Mouse (Mus musculus): ENCODE measurements around the gene Exog. TPM values are rescaled to one million over a fixed set of nuclear protein-coding genes. Genes with fewer than 3 reads are reported as not detected.

The Exog gene
- polyA plus RNA-seq, 1 experiment from 2014 or later, result 6.9 TPM

DNA sequence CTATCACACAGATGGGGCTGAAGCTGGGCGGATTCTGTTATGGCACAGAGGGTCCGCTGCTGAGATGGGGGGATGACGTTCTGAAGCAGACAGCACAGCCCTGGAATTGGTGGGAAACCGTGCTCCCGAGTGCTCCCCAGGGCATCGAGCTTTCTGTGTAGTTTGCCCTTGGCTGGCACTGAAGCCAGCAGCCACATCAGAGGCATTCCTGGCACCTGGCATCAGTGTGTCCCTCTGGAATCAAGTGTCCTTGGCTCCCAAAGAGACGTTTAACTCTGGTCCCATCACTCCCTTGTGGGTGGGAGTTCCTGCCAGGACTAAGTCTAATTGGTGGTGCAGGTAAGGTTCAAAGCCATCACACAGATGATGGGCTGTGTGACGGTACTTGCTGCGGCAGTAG lies 51.6 kb downstream of the Exog start:
- Histone ChIP-seq H3K9me3 (ENCODE audit: low read length) (no peaks in the 10 kb centered on the region), H3K36me3 (ENCODE audit: insufficient read depth, low read length) (no peaks in the 10 kb centered on the region), H3K4me2 (replicated peaks; ENCODE audit: low read depth, low read length) (no peak overlapping the region), H3K4me1 (ENCODE audit: insufficient read depth, low read depth, low read length) (no peaks in the 10 kb centered on the region), H3K27ac (ENCODE audit: low read length) (no peak overlapping the region), H3K27me3 (replicated peaks; ENCODE audit: insufficient read depth, low read length) (no peaks in the 10 kb centered on the region), H3K4me3 (ENCODE audit: low read depth, low read length) (no peak overlapping the region), H3K9ac (replicated peaks; ENCODE audit: low read depth) (no peak overlapping the region)
- DNase-seq (ENCODE audit: low spot score) (no peak), ATAC-seq (no peak)
- TF ChIP-seq EP300 (IDR thresholded peaks at IDR 0.05) (no peak), CTCF (IDR thresholded peaks at IDR 0.05) (no peak)
- WGBS, result 79% methylated on average over 9 of the region's 9 CpGs

DNA sequence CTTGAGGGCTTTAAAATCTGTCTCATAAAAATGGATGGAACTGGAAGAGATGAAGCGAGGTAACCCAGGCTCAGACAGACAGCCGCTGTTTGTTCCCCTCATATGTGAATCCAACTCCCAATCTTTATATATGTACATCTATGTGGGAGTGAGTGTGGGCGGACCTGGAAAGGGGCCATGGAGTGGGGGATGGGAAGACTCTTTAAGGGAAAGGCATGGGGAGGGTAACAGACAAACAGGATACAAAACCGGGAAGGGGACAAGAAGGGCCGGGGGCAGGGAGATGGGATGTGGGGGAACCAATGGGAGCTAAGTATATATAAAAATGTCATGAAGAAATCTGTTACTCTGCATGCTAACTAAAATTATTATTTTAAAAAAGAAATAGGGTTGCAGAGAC lies 52.2 kb downstream of the Exog start:
- DNase-seq (ENCODE audit: low spot score) (no peak), ATAC-seq (no peak)
- H3K27me3 ChIP-seq (replicated peaks; ENCODE audit: insufficient read depth, low read length), result no peaks in the 10 kb centered on the region
- H3K9me3 ChIP-seq (ENCODE audit: low read length), result no peaks in the 10 kb centered on the region
- H3K4me1 ChIP-seq (ENCODE audit: insufficient read depth, low read depth, low read length), result no peaks in the 10 kb centered on the region
- WGBS, result 38% methylated on average over 5 of the region's 5 CpGs
- no peak overlapping the region for H3K4me2 ChIP-seq (replicated peaks; ENCODE audit: low read depth, low read length)
- no peak overlapping the region for H3K27ac ChIP-seq (ENCODE audit: low read length)
- H3K9ac ChIP-seq (replicated peaks; ENCODE audit: low read depth), result no peak overlapping the region
- no peaks in the 10 kb centered on the region for H3K36me3 ChIP-seq (ENCODE audit: insufficient read depth, low read length)
- TF ChIP-seq CTCF (IDR thresholded peaks at IDR 0.05), result no peak
- no peak for TF ChIP-seq EP300 (IDR thresholded peaks at IDR 0.05)
- no peak overlapping the region for H3K4me3 ChIP-seq (ENCODE audit: low read depth, low read length)

DNA sequence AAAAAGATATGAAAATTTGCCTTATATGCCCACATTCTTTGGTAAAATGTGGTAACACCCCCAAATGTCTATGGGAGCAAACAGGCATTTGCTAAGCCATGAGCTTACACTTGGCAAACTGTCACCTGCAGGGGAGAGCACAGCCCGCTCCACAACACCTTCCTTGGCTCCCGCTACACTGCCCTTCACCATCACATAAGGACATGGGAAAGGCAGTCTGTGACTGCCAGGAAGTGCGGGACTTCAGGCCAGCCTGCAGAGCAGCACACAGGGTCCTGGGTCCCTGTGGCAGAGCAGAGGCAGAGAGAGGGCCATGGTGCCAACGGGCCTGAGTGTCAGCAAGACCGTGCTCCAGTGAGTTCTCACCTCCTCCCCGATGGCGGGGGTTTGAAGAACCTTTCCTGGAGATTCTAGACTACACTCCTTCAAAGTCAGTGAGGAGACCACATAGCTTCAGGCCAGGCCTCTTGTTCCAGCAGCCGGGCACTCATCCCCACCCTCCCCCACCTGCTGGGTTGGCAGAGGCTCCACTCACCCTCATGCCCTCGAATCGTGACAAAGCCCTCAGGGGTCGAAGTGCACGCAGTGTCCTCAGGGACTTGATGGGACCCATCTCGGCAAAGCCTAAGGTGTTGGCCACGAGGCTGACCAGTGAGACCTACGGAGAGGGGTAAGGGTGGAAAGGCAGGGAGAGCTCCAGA lies 53.0 kb downstream of the Exog start:
- Histone ChIP-seq H3K4me1 (ENCODE audit: insufficient read depth, low read depth, low read length) (no peaks in the 10 kb centered on the region), H3K9ac (replicated peaks; ENCODE audit: low read depth) (no peak overlapping the region), H3K4me3 (ENCODE audit: low read depth, low read length) (no peak overlapping the region), H3K4me2 (replicated peaks; ENCODE audit: low read depth, low read length) (no peak overlapping the region), H3K27me3 (replicated peaks; ENCODE audit: insufficient read depth, low read length) (no peaks in the 10 kb centered on the region), H3K9me3 (ENCODE audit: low read length) (no peaks in the 10 kb centered on the region), H3K36me3 (ENCODE audit: insufficient read depth, low read length) (no peaks in the 10 kb centered on the region), H3K27ac (ENCODE audit: low read length) (no peak overlapping the region)
- 81% methylated on average over 15 of the region's 15 CpGs for WGBS
- DNase-seq (ENCODE audit: low spot score), result no peak
- TF ChIP-seq CTCF (IDR thresholded peaks at IDR 0.05) (no peak), EP300 (IDR thresholded peaks at IDR 0.05) (no peak)
- ATAC-seq, result no peak

DNA sequence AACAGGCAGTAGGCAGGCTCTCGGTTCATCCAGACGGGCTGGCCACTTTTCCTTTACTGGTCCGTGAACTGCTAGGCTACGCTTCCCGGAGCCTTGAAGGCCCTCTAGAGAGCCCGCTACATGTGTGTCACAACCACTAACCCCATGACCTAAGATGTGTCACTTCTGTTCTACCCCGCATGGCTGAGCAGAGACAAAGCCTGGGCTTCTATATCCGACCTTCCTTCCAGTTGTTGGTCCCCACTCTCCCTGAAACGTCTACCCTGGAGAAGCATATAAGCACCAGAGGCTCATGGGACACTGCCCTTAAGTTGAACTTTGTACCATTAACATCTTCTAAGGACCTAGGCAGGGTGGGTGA lies 53.5 kb downstream of the Exog start:
- H3K4me3 ChIP-seq (ENCODE audit: low read depth, low read length), result no peak overlapping the region
- WGBS, result 81% methylated on average over 9 of the region's 9 CpGs
- TF ChIP-seq CTCF (IDR thresholded peaks at IDR 0.05), result no peak
- TF ChIP-seq EP300 (IDR thresholded peaks at IDR 0.05), result no peak
- no peaks in the 10 kb centered on the region for H3K27me3 ChIP-seq (replicated peaks; ENCODE audit: insufficient read depth, low read length)
- no peaks in the 10 kb centered on the region for H3K36me3 ChIP-seq (ENCODE audit: insufficient read depth, low read length)
- no peak overlapping the region for H3K27ac ChIP-seq (ENCODE audit: low read length)
- H3K9ac ChIP-seq (replicated peaks; ENCODE audit: low read depth), result no peak overlapping the region
- DNase-seq (ENCODE audit: low spot score), result no peak
- no peak for ATAC-seq
- H3K9me3 ChIP-seq (ENCODE audit: low read length), result no peaks in the 10 kb centered on the region
- H3K4me2 ChIP-seq (replicated peaks; ENCODE audit: low read depth, low read length), result no peak overlapping the region
- no peaks in the 10 kb centered on the region for H3K4me1 ChIP-seq (ENCODE audit: insufficient read depth, low read depth, low read length)

DNA sequence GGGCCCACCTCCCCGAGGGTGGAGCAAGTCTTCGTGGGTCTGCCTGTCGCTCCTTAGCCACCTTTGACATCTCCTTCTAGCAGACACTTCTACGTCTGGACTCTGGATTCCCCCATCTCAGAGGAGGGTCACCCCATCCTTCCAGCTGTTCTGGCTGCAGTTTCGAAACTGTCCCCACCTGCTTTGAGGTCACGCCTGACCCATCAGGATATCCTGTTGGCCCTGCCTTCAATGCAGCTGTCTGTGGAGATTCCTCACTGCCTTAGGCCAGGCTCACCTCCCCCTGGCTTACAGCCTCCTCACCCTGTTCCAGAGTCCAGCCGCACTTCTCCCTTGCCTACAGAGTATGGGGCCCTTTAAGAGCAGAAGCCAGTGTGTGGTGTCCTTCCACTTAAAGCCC lies 54.1 kb downstream of the Exog start:
- no peaks in the 10 kb centered on the region for H3K27me3 ChIP-seq (replicated peaks; ENCODE audit: insufficient read depth, low read length)
- TF ChIP-seq CTCF (IDR thresholded peaks at IDR 0.05), result no peak
- no peak for TF ChIP-seq EP300 (IDR thresholded peaks at IDR 0.05)
- no peak overlapping the region for H3K27ac ChIP-seq (ENCODE audit: low read length)
- H3K4me2 ChIP-seq (replicated peaks; ENCODE audit: low read depth, low read length), result no peak overlapping the region
- H3K36me3 ChIP-seq (ENCODE audit: insufficient read depth, low read length), result no peaks in the 10 kb centered on the region
- WGBS, result 61% methylated on average over 7 of the region's 7 CpGs
- H3K4me1 ChIP-seq (ENCODE audit: insufficient read depth, low read depth, low read length), result no peaks in the 10 kb centered on the region
- no peak for DNase-seq (ENCODE audit: low spot score)
- H3K4me3 ChIP-seq (ENCODE audit: low read depth, low read length), result no peak overlapping the region
- ATAC-seq, result no peak
- no peaks in the 10 kb centered on the region for H3K9me3 ChIP-seq (ENCODE audit: low read length)
- no peak overlapping the region for H3K9ac ChIP-seq (replicated peaks; ENCODE audit: low read depth)

DNA sequence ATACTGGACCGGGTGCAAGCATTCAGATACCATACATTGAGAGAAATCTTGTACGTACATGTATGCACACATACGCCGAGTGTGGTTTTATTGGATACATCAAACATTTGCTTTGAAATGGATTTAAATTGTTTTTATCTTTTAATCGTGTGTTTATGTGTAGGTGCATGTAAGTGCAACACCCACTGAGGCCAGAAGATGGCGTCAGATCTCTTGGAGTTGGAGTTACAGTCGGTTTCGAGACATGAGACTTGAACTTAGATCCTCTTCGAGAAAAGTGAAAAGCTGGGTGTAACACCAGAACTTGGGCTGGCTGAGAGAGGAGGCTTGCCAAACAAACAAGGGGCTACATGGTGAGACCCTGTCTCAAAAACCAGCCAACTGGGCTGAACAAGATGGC lies 58.9 kb downstream of the Exog start:
- H3K4me1 ChIP-seq (ENCODE audit: insufficient read depth, low read depth, low read length), result no peaks in the 10 kb centered on the region
- H3K9ac ChIP-seq (replicated peaks; ENCODE audit: low read depth), result no peak overlapping the region
- H3K9me3 ChIP-seq (ENCODE audit: low read length), result 0 out of 2 replicates have a peak, but pooled peaks cover 4% of the 10 kb centered on the region
- no peaks in the 10 kb centered on the region for H3K27me3 ChIP-seq (replicated peaks; ENCODE audit: insufficient read depth, low read length)
- TF ChIP-seq EP300 (IDR thresholded peaks at IDR 0.05) (no peak), CTCF (IDR thresholded peaks at IDR 0.05) (no peak)
- 91% methylated on average over 9 of the region's 9 CpGs for WGBS
- no peak overlapping the region for H3K27ac ChIP-seq (ENCODE audit: low read length)
- no peak for DNase-seq (ENCODE audit: low spot score)
- H3K4me3 ChIP-seq (ENCODE audit: low read depth, low read length), result no peak overlapping the region
- no peaks in the 10 kb centered on the region for H3K36me3 ChIP-seq (ENCODE audit: insufficient read depth, low read length)
- no peak overlapping the region for H3K4me2 ChIP-seq (replicated peaks; ENCODE audit: low read depth, low read length)
- ATAC-seq, result no peak
